Mouse (Mus musculus) urinary bladder, adult 2 months (tissue): ENCODE results near the gene Sprr2k. TPM values are rescaled to one million over a fixed set of nuclear protein-coding genes. Genes with fewer than 3 reads are reported as not detected.
"Not testable (repeated sequence)": the region's sequence is repeated elsewhere in the genome, so short reads cannot be mapped to it uniquely, and the experiment has no call there.

Experiments used
- DNase-seq: peaks from one replicate; pipeline ENCODE4 v3.0.0; 2022; ENCODE audit warnings: low spot score
- polyA plus RNA-seq: library from polyadenylated mRNA; depleted of rRNA; stranded (reverse); fragments of >200 nt; gene quantifications from 2 replicates; pipeline ENCODE4 v1.2.3, GENCODE M21; 2012; rRNA removed

Gene Sprr2k
- polyA plus RNA-seq = not detected in 2 replicates

DNA sequence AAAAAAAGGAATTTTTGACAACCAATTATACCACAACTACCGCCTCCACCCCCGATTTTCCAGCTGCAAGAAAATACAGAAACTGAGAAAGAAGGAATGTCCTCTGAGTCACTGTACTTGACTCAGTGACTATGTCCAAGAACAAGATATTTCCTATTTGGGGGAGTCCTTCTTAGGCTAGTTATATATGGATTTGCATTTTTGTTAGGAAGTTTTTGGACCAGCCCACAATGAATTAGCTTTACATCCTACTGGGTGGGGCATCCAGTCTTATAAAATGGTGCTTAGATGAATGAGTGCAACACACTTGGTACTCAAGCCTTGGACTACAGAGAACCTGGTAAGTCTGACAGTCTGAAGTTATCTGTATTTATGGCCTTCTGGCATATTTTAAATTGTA lies at the start of gene Sprr2k:
Gene Sprr2k (plus strand): TSS at position 301 of the 400 bp plus-strand sequence.
- DNase-seq = no peak

DNA sequence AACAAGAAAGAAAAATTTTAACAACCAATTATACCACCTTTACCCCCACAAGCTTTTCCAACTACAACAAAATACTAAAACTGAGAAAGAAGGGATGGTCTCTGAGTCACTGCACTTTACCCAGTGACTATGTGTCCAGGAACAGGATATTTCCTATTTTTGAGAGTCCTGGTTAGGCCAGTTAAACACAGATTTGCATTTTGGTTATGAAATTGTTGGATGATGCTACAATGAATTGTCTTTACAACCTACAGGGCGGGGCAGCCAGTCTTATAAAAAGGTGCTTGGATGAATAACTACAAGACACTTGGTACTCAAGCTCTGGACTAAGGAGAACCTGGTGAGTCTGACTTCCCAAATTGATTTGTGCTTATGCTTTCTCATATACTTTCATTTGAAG lies 47.0 kb upstream of the Sprr2k start, which contains the start of gene Sprr2h:
Gene Sprr2h (plus strand): TSS at position 301 of the 400 bp plus-strand sequence.
- no peak for DNase-seq

DNA sequence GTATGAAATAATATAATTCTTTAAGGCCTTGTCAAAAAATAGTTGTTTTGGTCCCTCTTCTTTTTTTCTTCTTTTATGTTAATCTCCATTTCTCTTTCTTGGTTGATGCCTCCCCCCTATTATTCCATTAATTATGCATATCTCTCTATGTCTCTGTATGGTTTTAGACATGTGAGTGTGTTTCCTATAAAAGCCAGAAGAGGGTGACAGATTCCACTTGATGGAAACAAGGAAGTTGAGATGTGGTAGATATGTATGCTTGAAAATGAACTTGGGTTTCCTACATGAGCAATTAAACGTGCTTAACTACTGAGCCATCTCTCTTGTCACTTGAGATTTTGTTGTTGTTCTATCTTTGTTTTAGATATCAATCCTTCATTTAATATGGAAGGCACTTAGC lies 38.1 kb upstream of the Sprr2k start:
- DNase-seq = no peak

DNA sequence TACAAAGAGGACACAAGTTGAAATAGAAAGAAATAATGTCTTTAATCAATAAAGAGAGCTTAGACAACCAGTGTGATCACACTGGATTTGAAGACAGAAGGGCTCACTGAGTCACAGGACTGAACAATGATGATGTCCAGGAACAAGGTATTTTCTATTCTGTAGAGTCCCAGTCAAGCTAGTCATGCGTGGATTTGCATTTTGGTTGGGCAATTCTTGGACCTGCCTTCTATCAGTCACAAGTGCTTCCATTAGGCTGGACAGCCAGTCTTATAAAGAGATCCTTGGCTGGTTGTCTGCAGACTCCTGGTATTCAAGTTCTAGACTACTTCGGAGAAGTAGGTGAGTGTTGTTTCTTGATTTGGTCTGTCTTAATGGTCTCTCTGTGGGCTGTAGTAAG lies 24.7 kb upstream of the Sprr2k start, which contains the start of gene Sprr2i:
Gene Sprr2i (plus strand): TSS at position 301 of the 400 bp plus-strand sequence.
- no peak for DNase-seq

DNA sequence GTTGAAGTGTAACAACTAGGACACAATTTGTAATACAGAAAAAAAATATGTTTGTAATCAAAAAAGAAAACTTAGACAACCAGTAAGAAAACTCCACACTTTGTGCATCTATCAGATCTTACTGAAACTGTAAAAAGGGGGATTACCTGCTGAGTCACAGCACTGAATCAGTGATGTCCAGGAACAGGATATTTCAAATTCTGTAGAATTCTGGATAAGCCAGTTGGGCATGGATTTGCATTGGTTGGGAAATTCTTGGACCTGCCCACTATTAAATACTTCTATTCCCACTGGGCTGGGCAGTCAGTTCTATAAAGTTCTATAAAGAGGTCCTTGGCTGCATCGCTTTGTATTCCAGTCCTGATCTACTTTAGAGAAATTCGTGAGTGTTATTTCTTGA lies 14.6 kb upstream of the Sprr2k start, which contains the start of gene Sprr2j-ps:
Gene Sprr2j-ps (plus strand): TSS at position 301 of the 400 bp plus-strand sequence.
- DNase-seq = no peak

DNA sequence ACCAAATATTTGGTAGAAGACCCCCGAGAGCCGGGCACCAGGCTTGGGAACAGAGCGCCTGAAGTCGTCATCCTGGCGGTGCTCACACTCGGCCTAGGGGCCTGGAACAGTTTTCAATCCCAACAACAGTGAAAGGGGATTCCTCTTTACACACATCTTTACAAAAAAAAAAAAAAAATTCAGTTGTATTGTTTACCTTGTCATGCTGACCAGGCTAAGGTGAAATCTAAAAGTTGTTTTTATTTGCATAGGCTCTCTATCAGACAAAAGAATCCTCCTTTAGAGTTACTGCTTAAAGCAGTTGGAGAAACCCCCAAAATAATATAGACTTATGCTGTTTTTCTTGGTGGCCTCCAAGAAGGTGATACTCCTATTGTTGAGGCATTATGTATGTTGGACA lies 3.1 kb upstream of the Sprr2k start, which contains the start of gene Gm9774:
Gene Gm9774 (minus strand): TSS at position 101 of the 400 bp plus-strand sequence.
- no peak for DNase-seq

DNA sequence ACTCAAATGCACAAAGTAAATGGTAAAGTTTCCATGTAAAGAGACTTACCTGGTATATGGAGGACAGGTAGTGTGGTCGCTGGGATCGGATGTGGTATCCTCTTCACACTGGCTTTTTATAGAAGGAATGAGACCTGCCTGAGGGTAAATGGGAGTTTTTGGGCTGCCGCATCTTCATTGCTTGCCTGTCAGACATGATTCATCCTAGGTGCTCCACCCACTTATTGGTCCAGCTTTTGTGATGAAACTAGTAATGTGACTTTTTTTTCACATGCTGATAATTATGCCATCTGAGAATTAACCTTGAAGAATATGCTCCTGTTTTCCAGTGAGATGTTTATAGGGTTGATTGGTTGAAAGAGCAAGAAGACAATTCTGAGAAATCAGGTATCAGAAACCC lies 6.3 kb downstream of the Sprr2k start, which contains the start of gene Sprr1b:
Gene Sprr1b (minus strand): TSS at position 101 of the 400 bp plus-strand sequence.
- DNase-seq = no peak

DNA sequence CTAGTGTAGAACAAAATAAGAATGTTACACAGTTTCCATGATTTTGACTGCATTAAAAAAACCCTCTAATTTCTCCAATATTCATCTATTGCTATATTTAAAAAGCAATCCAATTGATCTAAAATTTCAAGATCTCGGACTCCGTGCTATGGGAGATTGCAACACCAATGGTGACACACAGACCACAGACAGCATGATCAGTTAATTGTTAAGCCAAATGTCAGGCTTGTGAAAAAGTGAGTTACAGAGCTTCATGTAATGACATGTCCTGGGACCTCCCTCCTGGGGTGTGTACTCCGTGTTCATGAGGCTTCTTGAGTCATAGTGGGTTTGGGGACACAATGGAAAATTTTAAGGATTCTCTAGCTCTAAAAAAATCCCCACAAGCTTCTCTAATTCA lies 7.8 kb downstream of the Sprr2k start:
- DNase-seq = no peak

DNA sequence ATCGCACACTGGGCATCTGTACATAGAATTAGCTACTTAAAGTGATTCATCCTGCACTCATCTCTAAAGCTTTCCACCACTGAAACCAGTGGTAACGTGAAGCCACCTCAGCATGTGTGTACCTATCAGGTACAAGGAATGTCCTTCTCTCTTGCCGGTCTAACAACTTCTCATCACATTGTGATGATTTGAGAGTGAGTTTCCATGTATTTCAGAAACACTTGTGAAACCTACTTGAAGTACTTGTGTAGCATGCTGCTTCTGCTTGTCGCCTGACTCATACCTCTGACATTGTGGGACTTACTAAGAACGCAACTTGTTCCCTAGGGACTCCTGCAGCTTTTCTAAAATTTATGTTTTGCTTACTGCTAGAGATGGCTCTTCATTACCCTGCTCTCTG lies 22.8 kb downstream of the Sprr2k start:
- DNase-seq = no peak

DNA sequence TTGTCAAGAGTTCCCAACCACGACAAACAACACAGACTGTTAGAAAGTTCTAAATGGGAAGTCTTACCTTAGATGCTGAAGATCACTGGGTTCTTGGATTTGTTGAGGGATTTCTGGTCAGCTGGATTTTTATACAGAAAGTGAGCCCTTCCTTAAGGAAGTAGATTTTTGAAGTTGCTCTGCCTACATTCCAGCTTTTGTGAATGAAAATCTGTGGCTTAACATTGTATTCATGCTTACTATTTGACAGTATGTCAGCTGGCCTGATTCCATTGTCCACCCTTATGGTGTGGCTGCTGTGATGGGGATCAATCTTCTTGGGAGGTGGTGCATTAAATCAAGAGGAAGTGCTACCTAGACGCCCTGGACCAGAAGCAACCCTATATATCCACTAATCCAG lies 26.2 kb downstream of the Sprr2k start, which contains the start of gene Sprr3:
Gene Sprr3 (minus strand): TSS at position 101 of the 400 bp plus-strand sequence.
- no peak for DNase-seq

DNA sequence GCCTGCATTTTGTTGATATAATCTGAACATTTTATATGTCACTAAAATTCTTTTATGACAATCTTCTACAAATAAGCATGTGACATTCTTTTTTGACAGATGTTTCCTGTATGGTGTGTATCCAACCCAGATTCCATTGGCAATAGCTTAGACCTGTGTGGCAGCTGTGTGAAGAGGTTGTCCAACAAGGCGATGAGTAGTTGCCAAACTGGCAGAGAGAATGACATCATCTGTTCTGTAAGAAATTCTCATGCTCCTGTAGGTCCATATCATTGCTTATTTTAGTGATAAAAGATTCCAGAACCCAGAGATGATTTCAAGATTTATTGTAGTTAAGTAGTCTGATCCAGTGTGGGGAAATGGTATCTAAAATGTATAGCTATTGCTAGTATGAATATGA lies 34.2 kb downstream of the Sprr2k start:
- no peak for DNase-seq

DNA sequence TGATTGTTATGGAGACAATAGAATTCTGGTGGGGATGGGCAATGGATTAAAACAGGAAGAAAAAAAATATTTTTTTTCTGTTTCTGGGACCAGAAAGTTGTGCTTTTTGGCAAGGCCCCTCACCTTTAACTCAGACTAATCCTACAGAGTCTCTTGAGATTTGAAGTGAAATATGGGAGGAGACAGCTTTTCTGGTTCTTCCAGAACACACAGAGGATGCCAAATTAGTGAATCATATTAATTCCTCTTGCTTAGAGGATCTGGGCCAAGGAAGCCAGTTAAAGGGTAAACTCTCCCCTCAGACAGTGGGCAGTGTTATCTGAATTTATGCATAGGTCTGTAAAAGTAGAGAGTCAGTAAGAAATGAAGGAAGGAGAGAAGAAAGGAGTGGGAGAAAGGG lies 35.0 kb downstream of the Sprr2k start:
- no peak for DNase-seq

DNA sequence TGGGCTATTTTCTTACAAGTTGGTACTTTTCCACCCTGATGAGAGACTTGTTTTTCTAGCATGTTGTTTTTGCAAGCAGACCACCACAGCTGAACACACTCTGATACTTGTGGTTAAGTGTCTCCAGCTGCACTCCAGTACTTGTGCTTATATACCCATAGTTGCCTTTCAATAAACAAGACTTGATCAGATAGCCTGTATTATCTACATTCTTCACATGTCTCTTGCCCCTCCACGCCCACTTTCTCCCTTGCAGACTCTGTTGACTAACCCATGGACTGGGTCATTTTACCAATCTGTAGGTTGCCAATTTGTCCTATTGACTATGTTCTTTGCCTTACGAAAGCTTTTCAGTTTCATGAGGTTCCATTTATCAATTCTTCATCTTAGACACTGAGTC lies 37.7 kb downstream of the Sprr2k start:
- DNase-seq = no peak

DNA sequence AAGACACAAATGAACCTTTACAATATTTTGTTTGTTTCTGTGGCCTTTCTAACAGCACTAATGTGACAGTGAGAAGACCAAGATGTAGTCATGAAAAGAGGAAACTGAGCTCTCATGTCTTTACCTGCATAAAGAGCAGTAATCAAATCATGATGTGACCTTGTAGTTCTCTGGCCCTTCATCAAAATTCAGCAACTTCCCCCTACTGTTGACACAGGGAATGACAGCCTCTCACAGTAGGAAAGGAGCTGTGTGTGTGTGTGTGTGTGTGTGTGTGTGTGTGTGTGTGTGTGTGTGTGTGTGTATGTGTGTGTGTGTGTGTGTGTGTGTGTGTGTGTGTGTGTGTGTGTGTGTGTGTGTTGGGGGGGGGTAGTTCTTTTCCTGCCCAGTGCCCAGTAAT lies 48.9 kb downstream of the Sprr2k start:
- not testable (repeated sequence) for DNase-seq

Other genes with a start within 250 kb of the Sprr2k start
- gene Sprr2a1, start 216.8 kb upstream of the Sprr2k start, polyA plus RNA-seq = 200 and 292 TPM in 2 replicates
- 14,912 and 26,019 TPM in 2 replicates for gene Sprr2a2, start 216.7 kb upstream of the Sprr2k start, polyA plus RNA-seq
- gene Sprr2a3, start 147.2 kb upstream of the Sprr2k start, polyA plus RNA-seq = 820 and 1,217 TPM in 2 replicates
- gene Sprr2b, start 116.0 kb upstream of the Sprr2k start, polyA plus RNA-seq = 0.19 TPM in 1 of 2 replicates, not detected in the other
- not detected in 2 replicates for gene Sprr2d, start 93.4 kb upstream of the Sprr2k start, polyA plus RNA-seq
- gene Sprr2e, start 80.4 kb upstream of the Sprr2k start, polyA plus RNA-seq = not detected in 2 replicates
- gene Sprr2f, start 67.4 kb upstream of the Sprr2k start, polyA plus RNA-seq = 2.6 and 2.8 TPM in 2 replicates
- not detected in 2 replicates for gene Sprr2h, start 46.9 kb upstream of the Sprr2k start, polyA plus RNA-seq
- gene Sprr2i, start 24.6 kb upstream of the Sprr2k start, polyA plus RNA-seq = not detected in 2 replicates
- not detected in 2 replicates for gene Sprr2j-ps, start 14.5 kb upstream of the Sprr2k start, polyA plus RNA-seq
- 9.5 and 10.7 TPM in 2 replicates for gene Gm9774, start 3.2 kb upstream of the Sprr2k start, polyA plus RNA-seq
- not detected in 2 replicates for gene Sprr1b, start 6.2 kb downstream of the Sprr2k start, polyA plus RNA-seq
- gene Sprr3, start 26.1 kb downstream of the Sprr2k start, polyA plus RNA-seq = 0.17 and 0.18 TPM in 2 replicates
- gene Sprr1a, start 53.3 kb downstream of the Sprr2k start, polyA plus RNA-seq = 1,821 and 2,005 TPM in 2 replicates
- not detected in 2 replicates for gene Sprr4, start 67.9 kb downstream of the Sprr2k start, polyA plus RNA-seq
- gene 2310046K23Rik, start 101.9 kb downstream of the Sprr2k start, polyA plus RNA-seq = not detected in 2 replicates
- 233 and 291 TPM in 2 replicates for gene Ivl, start 141.2 kb downstream of the Sprr2k start, polyA plus RNA-seq
- 0.18 TPM in 1 of 2 replicates, not detected in the other for gene Smcp, start 156.4 kb downstream of the Sprr2k start, polyA plus RNA-seq
- not detected in 2 replicates for gene 2210017I01Rik, start 174.9 kb downstream of the Sprr2k start, polyA plus RNA-seq
- gene Lce6a, start 189.1 kb downstream of the Sprr2k start, polyA plus RNA-seq = 1.2 and 1.3 TPM in 2 replicates
- gene Lce1a1, start 215.7 kb downstream of the Sprr2k start, polyA plus RNA-seq = not detected in 2 replicates
- not detected in 2 replicates for gene Lce1b, start 224.3 kb downstream of the Sprr2k start, polyA plus RNA-seq
- gene Lce1a2, start 237.7 kb downstream of the Sprr2k start, polyA plus RNA-seq = not detected in 2 replicates
- gene Lce1c, start 246.7 kb downstream of the Sprr2k start, polyA plus RNA-seq = 0.15 and 0.33 TPM in 2 replicates